Mouse (Mus musculus): ENCODE measurements at regions not wholly inside any gene's neighbourhood (a gene's known extent, or its start where the extent isn't known, plus 50 kb on each side); places are given as distances from the start of the nearest gene placed in this dataset.

DNA sequence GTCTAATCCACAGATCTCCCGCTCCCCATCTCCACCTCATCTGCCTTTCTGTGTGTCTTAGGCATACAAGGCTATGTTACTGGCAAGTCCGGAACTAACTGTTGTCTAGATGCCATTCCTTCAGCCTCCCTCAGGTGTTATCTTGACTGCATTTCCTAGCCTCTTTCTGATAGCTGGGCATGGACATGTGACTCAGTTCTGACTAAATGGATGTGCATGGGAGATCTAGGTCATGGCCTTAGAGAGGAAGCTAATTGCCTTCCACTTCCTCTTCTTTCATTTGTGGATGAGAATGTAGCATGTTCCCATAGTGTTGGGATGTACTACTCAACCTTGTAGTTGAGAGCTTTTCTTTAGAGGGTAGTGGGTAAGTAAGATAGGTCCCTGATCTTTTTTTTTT lies 75.9 kb upstream of the Arhgap32 start:
- Histone ChIP-seq H3K4me1 (peaks cover 25% of the 10 kb centered on the region), H3K4me3 (no peak overlapping the region), H3K9me3 (no peaks in the 10 kb centered on the region), H3K27ac (no peak overlapping the region), H3K27me3 (ENCODE audit: poor library complexity, severe bottlenecking) (no peaks in the 10 kb centered on the region), H3K36me3 (replicated peaks) (peaks cover 5% of the 10 kb centered on the region)
- WGBS: 87% methylated on average over 2 of the region's 2 CpGs
- no peak for DNase-seq (ENCODE audit: extremely low spot score, low spot score)

- no peak overlapping the region for H3K4me3 ChIP-seq
- H3K4me1 ChIP-seq: peaks cover 12% of the 10 kb centered on the region
- H3K27me3 ChIP-seq (ENCODE audit: poor library complexity, severe bottlenecking): no peaks in the 10 kb centered on the region
- H3K27ac ChIP-seq: no peak overlapping the region
- WGBS: 97% methylated on average over 1 of the region's 1 CpGs
- H3K9me3 ChIP-seq: no peaks in the 10 kb centered on the region
- no peak for DNase-seq (ENCODE audit: extremely low spot score, low spot score)
- peaks cover 5% of the 10 kb centered on the region for H3K36me3 ChIP-seq (replicated peaks)
Observed at GRCm38 (mm10) chr9:32043344-32043743, 72.6 kb upstream of the Arhgap32 start.

DNA sequence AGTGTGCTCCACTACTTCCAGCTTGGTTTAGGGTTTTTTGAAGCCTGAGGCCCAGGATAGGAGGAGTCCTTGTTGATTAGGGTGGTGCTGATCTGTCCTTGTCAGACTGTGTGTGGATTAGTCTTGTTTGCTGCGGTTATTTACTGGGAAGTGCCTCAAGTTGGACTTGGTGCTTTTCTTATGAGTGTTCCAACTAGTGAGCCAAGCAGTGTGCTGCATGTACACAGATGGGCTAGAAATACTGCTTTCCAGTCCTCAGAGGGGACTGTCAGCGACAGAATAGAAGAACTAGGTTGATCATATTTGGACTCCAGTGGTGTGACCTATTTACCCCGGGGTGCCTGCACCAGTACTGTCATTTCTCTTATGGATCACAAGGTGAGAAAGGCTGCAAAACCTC lies 69.1 kb upstream of the Arhgap32 start:
- 0 out of 2 replicates have a peak, but pooled peaks cover 3% of the 10 kb centered on the region for H3K4me1 ChIP-seq
- WGBS: 95% methylated on average over 3 of the region's 3 CpGs
- no peak overlapping the region for H3K27ac ChIP-seq
- DNase-seq (ENCODE audit: extremely low spot score, low spot score): no peak
- no peaks in the 10 kb centered on the region for H3K9me3 ChIP-seq
- no peak overlapping the region for H3K4me3 ChIP-seq
- no peaks in the 10 kb centered on the region for H3K27me3 ChIP-seq (ENCODE audit: poor library complexity, severe bottlenecking)
- H3K36me3 ChIP-seq (replicated peaks): peaks cover 1% of the 10 kb centered on the region

DNA sequence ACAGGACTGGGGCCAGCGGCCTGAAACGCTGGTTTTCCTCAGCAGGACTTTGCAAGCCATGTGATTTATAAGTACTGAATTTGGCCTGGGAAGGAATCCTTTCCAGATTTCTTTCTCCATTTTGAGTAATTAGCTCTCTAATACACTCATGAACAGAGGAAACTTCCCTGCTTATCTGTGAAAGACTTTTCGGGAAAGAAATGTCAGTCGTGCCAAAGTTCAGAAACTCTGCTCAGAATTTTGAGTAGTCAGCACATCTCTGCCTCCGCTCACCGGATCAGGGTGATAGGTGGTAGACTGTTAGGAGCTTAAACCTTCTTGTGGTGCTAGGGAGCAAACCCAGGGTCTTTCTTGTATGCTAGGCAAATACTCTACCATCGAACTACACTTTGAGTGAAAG lies 67.0 kb upstream of the Arhgap32 start:
- Histone ChIP-seq H3K27ac (no peak overlapping the region), H3K9me3 (no peaks in the 10 kb centered on the region), H3K4me3 (no peak overlapping the region), H3K4me1 (peaks cover 14% of the 10 kb centered on the region), H3K27me3 (ENCODE audit: poor library complexity, severe bottlenecking) (no peaks in the 10 kb centered on the region), H3K36me3 (replicated peaks) (no peaks in the 10 kb centered on the region)
- WGBS: 86% methylated on average over 7 of the region's 7 CpGs
- no peak for DNase-seq (ENCODE audit: extremely low spot score, low spot score)

- no peak for DNase-seq (ENCODE audit: extremely low spot score, low spot score)
- H3K4me3 ChIP-seq: no peak overlapping the region
- H3K27me3 ChIP-seq (ENCODE audit: poor library complexity, severe bottlenecking): no peaks in the 10 kb centered on the region
- H3K9me3 ChIP-seq: no peaks in the 10 kb centered on the region
- H3K27ac ChIP-seq: no peak overlapping the region
- 90% methylated on average over 6 of the region's 6 CpGs for WGBS
- no peaks in the 10 kb centered on the region for H3K36me3 ChIP-seq (replicated peaks)
- peaks cover 18% of the 10 kb centered on the region for H3K4me1 ChIP-seq
Observed at GRCm38 (mm10) chr9:32049546-32049945, 66.4 kb upstream of the Arhgap32 start.

GRCm38 (mm10) chr9:32053886-32054615 lies 61.9 kb upstream of the Arhgap32 start:
- no peak for DNase-seq (ENCODE audit: extremely low spot score, low spot score)
- no peaks in the 10 kb centered on the region for H3K9me3 ChIP-seq
- peaks cover 18% of the 10 kb centered on the region for H3K4me1 ChIP-seq
- H3K27ac ChIP-seq: no peak overlapping the region
- no peaks in the 10 kb centered on the region for H3K27me3 ChIP-seq (ENCODE audit: poor library complexity, severe bottlenecking)
- H3K4me3 ChIP-seq: no peak overlapping the region
- 73% methylated on average over 4 of the region's 4 CpGs for WGBS
- no peaks in the 10 kb centered on the region; the same call in 1 of the 2 replicates for H3K36me3 ChIP-seq (replicated peaks)

GRCm38 (mm10) chr9:32057427-32058115 lies 58.4 kb upstream of the Arhgap32 start:
- H3K9me3 ChIP-seq: no peaks in the 10 kb centered on the region
- H3K4me3 ChIP-seq: no peak overlapping the region
- H3K27ac ChIP-seq: no peak overlapping the region
- no peaks in the 10 kb centered on the region; the same call in 1 of the 2 replicates for H3K36me3 ChIP-seq (replicated peaks)
- H3K27me3 ChIP-seq (ENCODE audit: poor library complexity, severe bottlenecking): no peaks in the 10 kb centered on the region
- DNase-seq (ENCODE audit: extremely low spot score, low spot score): no peak
- 87% methylated on average over 4 of the region's 4 CpGs for WGBS
- H3K4me1 ChIP-seq: peaks cover 8% of the 10 kb centered on the region

DNA sequence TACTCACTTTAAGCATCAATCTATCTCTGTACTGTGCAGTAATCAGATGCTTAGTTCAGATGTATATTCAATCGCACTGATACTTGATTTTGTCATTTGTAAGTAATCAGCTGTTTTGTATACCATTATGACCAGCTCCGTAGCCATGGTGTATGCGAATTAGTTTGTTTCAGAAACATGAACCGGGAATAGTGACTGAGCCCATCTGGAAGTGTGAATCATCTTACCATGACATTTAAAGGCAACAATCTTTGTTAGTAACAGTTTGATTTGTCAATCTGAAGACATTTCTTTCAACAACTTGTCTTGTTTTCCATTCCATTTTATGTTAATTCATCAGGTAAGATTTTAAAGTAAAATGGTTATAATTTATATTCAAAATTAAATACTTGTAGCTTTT lies 53.2 kb upstream of the Arhgap32 start:
- no peaks in the 10 kb centered on the region for H3K27me3 ChIP-seq (ENCODE audit: poor library complexity, severe bottlenecking)
- WGBS: 93% methylated on average over 4 of the region's 4 CpGs
- no peak for DNase-seq (ENCODE audit: extremely low spot score, low spot score)
- H3K9me3 ChIP-seq: no peaks in the 10 kb centered on the region
- no peaks in the 10 kb centered on the region; the same call in 1 of the 2 replicates for H3K4me1 ChIP-seq
- no peak overlapping the region for H3K4me3 ChIP-seq
- H3K36me3 ChIP-seq (replicated peaks): no peaks in the 10 kb centered on the region
- H3K27ac ChIP-seq: no peak overlapping the region

DNA sequence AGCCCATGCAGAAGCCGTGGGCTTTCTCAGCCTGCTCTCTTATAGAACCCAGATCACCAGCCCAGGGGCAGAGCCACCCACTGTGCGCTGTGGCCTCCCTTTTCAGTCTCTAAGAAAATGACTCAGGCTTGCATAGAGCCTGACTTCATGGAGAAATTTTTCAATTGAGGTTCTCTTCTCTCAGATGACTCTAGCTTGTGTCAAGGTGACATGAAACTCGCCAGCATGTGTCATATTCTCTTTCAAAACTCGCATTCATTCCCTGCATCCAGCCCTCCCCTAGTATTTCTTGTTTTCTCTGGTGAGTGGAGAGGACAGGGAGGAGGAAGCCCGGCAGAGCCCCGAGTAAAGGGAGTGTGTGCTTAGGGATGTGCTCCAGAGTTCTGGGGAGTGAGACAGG lies 52.4 kb upstream of the Arhgap32 start:
- Histone ChIP-seq H3K27me3 (ENCODE audit: poor library complexity, severe bottlenecking) (no peaks in the 10 kb centered on the region), H3K4me1 (no peaks in the 10 kb centered on the region; the same call in 1 of the 2 replicates), H3K27ac (no peak overlapping the region), H3K4me3 (no peak overlapping the region), H3K36me3 (replicated peaks) (no peaks in the 10 kb centered on the region), H3K9me3 (no peaks in the 10 kb centered on the region)
- no peak for DNase-seq (ENCODE audit: extremely low spot score, low spot score)
- 55% methylated on average over 6 of the region's 6 CpGs for WGBS

DNA sequence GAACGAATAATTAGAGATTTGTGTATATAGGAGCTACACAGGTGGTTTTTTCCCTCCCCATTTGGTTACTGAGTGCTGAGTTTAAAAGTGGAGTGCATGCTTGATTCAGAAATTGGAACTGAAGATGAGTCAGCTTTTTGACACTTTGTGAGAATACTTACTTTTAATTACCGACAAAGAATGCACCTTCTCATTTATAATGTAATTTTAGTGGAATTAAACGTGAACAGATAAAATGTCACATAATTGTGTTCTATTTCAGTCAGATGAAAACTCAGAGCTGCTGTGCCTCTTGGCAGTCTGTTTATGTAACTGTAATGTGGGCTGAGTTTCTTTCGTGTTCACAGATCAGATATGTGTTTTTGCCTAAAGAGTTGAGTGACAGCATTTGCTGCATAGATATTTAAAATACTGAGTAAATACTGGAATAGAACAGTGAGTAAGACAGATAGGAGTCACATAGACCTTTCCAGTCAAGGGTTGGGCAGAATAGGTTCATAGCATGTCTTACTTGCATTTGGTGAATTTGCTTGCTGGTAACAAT lies 51.9 kb upstream of the Arhgap32 start:
- Histone ChIP-seq H3K4me3 (no peak overlapping the region), H3K4me1 (no peaks in the 10 kb centered on the region; the same call in 1 of the 2 replicates), H3K27me3 (ENCODE audit: poor library complexity, severe bottlenecking) (no peaks in the 10 kb centered on the region), H3K36me3 (replicated peaks) (no peaks in the 10 kb centered on the region), H3K27ac (no peak overlapping the region), H3K9me3 (no peaks in the 10 kb centered on the region)
- no peak for DNase-seq (ENCODE audit: extremely low spot score, low spot score)
- 94% methylated on average over 4 of the region's 4 CpGs for WGBS
